Mouse (Mus musculus) Muller cell, postnatal 12 days (primary cell): Measurements from ENCODE around the gene Ppp1r32.

ENCODE experiments used
- DNase-seq: peaks from one replicate; pipeline ENCODE4 v3.0.0-alpha.2; 2015; ENCODE audit errors: inconsistent ontology term

Gene Ppp1r32

GRCm38 (mm10) chr19:10425484-10426270 is 57.1 kb downstream of the Ppp1r32 start:
- DNase-seq, result no peak

- no peak for DNase-seq
Measured at GRCm38 (mm10) chr19:10424751-10425150, 58.0 kb downstream of the Ppp1r32 start.
